Mouse (Mus musculus): Measurements from ENCODE around the gene Hpse.

The Hpse gene

DNA sequence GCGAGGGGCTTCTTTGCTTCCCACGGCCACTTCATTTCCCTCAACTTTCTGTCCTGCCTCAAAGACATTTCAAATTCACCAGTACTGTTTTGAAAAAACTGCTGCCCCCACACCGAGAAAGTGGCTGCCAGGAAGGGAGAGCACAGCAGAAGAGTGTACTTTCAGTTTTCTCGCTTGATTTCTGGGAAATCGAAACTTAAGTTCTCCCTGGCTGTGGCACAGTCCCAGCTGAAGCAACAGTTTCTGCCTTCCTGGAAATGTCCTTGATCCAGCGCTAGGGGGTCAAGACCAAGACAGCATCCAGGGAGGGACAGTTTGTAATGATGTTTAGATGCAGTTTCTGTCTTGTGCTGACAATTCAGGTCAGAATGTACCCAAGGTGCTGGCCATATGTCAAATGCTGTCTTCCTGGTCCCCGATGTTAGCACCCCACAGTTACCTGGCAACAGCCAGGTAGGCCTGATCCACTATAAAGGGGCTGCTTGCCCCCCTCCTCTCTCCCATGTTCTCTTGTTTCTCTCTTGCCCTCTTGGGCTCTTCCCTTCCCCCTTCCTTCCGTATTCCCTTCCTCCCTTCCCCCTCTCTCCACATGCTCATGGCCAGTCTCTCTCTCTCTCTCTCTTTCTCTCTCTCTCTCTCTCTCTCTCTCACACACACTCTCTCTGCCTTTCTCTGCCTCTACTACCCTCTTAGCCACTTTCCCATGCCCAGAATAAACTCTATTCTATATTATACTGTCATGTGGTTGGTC, 82.5 kb downstream of the Hpse start:
- peak; percentile 42 to 43 for DNase-seq

DNA sequence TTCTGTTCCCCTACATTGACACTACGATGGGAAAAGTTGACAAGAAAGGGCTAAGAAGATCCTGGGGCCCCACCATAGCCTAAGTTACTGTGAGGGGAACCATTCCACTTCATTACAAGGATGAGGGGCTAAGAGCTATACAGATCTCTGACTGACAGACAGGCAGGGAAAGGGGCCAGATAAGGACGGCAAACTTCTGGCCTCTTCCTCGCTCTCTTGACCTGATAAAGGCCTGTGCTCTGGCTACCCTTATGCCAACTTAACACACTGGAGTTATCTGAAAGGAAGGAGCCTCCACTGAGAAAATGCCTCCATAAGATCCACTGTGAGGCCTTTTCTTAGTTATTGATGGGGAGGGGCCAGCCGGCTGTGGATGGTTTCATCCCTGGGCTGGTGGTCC, 83.6 kb downstream of the Hpse start:
- DNase-seq = no peak

DNA sequence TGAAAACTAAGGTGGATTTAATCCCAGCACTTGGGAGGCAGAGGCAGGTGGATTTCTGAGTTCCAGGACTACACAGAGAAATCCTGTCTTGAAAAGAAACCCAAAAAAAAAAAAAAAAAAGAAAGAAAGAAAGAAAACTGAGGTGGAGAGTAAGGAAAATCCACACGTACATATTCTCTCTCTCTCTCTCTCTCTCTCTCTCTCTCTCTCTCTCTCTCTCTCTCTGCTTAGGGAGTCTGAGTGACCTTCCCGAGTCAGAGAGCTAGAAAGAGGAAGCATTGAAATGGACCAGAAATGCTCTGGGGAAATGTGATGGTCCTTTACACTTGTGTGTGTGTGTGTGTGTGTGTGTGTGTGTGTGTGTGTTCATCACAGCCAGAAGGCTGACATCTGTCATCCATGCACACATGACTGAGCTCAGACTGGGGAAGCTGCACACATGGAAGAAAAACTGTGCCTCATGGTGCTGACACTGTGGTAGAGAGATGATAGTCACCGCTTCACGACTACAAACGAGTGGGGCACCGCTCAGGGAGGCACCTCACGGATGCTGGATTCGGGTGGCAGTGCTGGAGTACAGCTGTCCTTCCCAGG, 84.5 kb downstream of the Hpse start:
- no peak for DNase-seq

DNA sequence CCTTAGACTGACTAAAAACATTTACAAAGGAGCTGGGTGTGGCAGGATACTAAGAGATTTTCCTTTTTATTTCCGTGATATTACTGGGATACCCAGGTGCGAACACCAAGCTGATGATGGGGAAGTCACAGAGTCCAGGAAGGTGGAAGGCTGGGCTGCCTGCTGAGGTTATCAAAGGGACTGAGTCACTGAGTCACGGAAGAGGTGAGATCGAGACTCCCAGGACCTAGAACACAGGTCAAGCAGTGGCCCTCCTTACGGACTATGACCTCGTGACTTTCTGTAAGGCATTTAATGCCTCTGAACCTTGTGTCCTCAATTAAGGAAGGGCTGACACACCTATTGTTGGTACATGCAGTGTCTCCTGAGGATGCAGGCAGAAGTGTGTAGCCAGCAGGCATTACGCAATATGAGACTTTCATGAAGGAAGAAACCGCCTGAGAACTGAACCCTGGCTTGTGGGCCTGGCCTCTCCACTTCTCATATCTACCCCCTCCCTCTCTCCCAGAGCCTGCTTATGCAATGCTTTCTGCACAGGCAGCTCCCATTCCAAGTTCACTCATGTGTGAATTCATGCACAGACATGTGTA, 86.9 kb downstream of the Hpse start:
- DNase-seq = no peak

Measured in lung, postnatal 4 days (tissue).